Mouse (Mus musculus) thymus, postnatal 25 days (tissue): ENCODE data around the gene Mfsd11.
A peak's percentile ranks its signal among the peaks of the same experiment; 100 is the strongest.

Experiments
- DNase-seq: peaks from one replicate; pipeline ENCODE4 v3.0.0; 2022

Mfsd11 gene

DNA sequence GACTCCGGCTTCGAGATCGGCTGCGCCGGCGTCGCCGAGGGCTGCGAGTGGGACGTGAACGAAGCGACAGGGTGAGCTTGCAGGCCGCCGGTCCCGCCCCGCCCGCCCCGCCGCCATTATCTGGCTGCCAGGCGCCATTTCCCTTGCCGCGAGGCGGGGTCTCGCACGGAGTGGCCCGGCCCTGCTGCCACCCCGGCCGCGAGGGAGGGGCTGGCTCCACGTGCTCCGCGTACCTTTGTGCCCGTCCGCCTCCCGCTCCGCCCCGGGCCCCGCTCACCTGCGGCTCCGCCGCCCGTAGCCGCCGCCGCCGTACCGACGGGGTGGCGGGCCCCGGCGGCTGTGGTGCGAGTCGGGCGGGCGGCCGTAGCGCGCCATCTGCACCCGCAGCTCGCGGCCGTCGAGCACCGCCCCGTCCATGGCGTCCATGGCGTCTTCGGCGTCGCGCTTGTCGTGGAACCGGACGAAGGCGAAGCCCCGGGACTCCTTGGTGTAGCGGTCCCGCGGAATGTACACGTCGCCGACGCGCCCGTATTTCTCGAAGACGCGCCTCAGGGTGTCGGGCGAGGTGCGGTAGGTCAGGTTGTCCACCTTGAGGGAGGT is at the start of gene Mfsd11:
TSS of gene Mfsd11 (plus strand) at position 150 of the 600 bp plus-strand sequence.
- peak; percentile 85 for DNase-seq

DNA sequence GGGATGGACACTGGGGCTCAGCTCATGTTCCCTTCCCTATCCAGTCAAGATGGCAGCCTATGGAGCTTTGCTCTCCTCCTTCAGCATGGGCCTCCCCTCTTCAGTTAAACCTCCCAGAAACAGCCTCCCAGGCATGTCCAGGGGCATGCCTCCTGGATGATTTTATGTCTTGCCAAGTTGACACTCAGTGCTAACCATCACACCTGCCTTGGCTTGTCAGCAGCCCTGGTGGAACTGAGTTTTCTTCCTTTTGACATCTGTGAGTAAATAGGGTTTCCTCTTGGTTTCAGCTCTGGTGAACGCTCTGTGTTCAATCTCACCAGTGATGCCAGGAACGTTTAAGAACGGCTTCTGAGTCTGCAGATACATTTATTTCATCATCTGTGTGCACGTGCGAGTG is 49.5 kb upstream of the Mfsd11 start:
- no peak for DNase-seq

DNA sequence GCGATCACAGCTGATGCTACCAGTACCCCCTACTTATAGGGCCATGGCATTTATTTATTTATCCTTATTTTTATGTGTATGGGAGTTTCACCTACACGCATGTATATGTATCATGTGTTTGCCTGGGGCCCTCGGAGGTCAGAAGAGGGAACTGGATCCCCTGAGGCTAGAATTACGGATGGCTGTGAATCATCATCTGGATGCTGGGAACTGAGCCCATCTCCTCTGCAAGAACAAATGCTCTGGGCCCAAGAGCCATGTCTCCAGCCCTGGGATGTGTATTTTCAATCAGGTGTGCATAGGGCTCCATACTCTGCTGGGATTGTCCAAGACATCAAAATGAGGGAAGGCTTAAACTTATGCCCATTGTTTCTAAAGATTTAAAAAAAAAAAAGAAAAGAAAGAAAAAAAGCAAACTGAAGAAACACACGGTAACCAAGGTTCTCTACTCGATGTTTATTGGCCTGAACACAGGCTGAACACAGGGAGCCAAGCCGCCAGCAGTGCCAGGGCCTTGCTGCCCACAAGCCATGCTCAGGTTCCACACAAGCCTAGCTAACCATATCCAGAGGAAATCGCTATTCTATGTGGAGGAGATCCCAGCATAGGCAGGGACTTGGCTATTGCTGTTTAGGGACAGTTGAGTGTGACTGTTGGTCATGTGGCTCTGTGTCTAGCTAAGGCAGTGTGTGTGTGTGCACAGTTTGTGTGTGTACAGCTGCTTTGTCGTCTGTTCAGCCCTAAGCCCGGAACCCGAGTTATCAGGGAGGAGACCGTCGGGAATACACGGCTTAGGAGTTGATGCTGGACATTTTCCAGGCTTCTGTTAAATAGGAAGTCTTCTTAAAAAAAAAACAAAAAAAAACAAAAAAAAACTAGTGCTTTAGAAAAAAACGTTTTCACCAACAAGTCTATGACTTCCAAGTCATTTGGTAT is 45.8 kb upstream of the Mfsd11 start:
- no peak for DNase-seq

DNA sequence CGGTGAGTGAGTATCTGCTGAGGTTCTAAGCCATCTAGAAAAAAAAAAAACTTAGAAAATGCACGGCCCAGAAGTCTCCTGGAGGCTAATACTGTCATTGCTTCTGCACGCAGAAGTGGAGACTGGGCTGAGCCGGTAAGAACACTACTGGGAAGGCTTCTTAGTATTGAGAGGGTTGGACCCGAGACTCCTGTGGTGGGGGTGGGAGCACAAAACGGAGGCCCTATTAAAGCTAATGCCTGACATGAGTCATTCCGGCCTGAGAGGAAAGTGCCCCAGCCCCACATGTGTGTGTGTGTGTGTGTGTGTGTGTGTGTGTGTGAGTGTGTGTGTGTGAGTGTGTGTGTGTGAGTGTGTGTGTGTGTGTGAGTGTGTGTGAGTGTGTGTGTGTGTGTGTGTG is 45.1 kb upstream of the Mfsd11 start:
- DNase-seq: no peak

DNA sequence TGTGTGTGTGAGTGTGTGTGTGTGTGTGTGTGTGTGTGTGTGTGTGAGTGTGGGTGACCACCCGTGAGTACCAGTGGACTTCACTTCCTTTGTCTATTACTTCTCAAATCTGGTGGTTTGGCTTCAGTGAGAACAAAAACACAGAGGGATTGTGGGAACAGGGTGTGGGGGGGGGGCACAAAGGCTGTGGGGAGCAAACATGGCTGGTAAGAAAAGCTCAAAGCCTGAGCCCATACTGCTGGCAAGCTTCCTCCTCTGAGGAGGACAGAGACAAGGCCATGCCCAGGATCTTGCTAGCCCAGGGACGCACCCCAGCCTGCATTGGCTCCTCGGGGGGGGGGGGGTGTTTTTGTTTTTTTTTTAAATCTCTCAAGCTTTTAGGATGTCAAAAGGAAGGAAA is 44.7 kb upstream of the Mfsd11 start:
- DNase-seq: no peak

DNA sequence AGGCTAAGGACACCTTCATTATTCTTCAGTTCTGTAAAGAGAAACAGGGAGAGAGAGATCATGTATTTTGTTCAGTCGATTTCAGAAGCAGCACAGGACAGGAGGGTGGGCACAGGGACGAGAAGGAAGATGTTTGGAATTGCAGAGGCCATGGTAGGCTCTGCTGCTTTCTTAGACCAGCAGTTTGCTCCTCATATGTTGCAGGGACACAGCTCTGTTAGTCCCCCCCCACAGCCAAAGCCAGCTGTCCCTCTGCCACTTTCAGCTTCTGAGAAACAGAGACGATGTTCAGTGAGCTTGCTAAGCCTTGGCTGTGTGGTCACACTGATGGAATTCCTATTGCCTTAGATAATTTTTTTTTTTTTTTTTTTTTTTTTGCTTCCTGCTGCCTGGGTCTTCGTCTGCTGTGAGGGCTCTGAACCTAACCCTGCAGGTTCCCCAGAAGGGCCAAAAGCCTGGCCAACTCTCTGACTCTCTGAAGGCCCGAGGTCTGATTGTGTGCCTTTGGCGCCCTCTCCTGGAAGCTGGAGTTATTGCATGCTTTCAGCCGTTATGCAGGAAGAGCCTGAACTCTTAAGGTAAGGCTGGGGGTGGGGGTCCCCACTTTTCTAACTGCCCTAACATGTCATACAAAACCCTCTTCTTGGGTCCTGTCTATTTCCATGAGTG is 44.2 kb upstream of the Mfsd11 start:
- DNase-seq: peak; percentile 83

DNA sequence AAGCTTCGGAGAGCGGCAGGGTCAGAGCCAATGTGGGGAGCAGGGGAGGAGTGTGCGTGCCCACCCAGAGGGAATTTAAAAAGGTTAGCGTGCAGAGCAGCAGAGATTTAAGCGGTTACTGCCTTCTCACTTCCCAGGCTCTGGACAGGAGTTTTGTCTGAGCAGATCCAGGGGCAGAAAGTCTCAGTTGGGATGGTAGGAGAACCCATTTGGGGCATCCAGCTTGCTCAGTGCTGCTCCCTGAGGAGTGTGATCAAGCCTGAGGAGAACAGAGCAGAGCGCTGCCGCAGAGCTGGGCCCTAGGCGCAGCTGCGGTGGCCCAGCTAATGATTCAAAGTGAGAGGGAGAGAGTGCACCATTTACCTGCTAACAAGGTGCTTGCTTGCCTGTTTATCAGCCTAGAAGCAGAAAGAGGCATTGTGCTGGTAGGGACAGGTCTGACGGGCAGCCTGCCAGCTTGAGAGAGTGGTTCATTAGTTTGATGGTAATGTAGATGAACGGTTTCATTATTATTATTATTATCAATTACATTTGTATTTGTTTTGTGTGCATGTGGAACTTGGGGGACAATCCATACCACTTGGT is 43.3 kb upstream of the Mfsd11 start:
- no peak for DNase-seq

DNA sequence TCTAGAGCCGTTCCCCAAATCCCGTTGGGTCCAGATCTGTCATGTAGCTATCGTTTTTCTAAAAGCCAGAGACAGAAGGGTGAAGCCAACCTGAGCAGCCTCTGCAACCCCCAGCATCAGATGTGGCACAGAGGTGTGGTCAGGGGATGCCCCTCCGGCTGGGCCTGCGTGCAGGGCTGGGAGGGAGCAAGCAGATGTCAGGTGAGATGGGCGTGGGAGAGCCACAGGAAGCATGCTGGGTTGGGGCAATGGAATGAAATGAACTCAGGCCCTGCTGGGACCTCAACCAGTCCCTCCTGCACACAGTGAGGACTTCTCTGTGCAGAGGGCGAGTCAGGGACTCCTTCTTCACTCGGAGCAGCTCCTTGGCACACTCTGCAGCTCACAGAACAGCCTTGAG is 42.7 kb upstream of the Mfsd11 start:
- DNase-seq: no peak

DNA sequence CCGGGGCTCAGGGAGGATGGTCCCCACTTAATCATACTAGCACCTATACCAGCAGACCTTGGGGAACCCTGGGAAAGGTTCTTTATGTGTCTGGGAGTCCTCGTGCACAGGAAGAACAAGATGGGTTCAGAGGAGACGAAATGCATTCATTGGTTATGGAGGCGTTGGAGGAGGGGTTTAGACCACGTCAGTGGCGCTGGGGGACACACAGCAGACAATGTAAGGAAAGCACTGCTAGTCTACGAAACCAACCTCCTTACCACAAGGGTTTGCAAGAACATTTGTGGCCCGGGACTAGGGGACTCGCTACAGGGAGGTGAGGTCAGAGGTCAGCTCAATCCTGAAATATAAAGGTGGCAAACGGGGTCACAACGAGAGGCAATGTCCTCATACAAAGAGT is 41.7 kb upstream of the Mfsd11 start:
- no peak for DNase-seq

DNA sequence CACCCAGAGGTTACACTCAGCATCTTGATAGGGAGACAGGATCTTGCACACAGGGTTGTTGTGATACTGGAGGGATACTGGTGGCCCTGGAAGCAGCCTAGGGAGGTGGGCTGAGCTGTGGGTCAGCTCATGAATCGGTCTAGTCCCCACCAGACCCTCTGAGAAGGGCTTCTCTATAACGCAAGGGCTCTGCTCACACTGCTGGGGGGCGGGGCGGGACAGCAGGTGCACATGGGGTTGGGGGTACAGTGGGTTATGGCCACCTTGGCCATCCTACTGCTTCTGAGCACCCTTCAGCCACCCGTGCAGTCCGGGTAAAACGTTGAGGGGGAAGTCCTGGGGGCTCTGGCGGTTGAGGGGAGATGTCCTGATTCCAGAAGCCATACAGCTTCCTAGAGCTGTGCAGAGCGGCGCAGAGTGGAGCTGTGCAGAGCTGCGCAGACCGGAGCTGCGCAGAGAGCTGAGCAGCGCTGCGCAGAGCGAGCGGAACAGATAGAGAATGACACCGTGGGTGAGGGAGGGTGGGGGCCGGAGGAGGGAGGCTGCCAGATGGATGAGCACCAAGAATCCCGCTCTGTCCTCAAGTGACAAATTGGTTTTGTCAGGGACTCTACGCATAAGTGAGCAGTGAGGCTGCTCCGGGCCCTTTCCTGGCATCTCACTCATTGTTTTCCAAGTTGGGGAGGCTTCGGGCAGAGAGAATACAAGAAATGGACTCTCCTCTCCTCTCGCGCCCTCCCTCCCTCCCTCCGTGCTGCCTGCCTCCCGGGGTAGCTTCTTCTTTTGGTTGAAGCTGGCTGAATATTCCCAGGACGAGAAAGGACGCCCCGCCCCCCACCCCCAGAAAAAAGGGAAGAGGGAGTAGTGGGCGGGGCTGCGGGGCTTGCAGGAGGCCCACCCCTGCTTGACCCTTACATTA is 41.0 kb upstream of the Mfsd11 start:
- peak; percentile 55 for DNase-seq

DNA sequence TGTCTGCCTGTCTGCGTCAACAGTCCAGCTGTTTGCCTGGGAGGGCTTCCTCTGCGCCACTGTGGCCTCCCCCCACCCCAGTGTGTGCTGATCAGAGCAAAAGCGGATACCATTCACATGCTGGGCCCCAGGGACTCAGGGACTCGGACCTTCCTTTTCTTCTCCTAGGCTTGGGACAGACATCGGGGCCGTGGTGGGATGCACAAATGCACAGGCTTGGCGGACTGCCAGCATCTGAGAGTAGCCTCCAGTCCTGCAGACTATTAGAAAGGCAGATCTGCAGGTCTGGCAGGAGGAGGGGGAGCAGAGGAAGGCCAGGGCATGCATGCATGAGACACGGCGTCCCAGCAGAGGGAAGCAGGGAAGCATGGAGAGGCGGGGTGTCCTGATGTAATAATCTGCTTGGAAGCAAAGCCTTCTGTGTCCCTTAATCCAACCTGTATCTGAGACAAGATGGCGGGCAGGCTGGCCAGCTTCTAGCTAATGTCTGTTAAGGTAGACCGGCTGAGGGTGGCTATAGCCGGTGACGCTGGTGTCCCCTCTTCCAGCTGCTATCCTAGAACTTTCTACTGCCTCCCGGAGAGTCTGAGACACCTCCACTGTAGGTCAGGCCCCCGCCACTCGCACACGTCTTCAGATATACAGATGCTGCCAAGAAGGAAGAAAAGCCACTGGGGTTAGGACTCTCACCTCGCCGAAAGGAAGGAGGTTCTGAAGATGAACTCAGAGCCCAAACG is 39.3 kb upstream of the Mfsd11 start:
- no peak for DNase-seq

DNA sequence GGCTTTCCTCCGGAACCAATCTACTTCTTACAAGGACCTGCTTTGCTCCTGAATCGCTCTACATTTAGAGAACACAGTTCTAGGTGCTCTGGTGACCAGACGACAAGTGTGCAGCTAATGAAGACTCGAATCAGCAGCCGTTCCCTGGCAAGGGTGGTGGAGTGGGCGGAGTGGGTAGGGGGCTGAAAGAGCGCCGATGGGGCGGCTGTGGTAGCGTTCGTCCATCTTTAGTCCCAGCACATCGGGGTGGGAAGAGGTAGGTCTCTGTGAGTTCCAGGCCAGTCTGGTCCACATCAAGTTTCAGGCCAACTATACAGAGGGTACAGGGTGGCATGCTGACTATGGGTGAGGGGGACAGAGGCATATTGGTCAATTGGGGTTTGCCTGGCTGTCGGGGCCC is 38.6 kb upstream of the Mfsd11 start:
- DNase-seq: no peak

DNA sequence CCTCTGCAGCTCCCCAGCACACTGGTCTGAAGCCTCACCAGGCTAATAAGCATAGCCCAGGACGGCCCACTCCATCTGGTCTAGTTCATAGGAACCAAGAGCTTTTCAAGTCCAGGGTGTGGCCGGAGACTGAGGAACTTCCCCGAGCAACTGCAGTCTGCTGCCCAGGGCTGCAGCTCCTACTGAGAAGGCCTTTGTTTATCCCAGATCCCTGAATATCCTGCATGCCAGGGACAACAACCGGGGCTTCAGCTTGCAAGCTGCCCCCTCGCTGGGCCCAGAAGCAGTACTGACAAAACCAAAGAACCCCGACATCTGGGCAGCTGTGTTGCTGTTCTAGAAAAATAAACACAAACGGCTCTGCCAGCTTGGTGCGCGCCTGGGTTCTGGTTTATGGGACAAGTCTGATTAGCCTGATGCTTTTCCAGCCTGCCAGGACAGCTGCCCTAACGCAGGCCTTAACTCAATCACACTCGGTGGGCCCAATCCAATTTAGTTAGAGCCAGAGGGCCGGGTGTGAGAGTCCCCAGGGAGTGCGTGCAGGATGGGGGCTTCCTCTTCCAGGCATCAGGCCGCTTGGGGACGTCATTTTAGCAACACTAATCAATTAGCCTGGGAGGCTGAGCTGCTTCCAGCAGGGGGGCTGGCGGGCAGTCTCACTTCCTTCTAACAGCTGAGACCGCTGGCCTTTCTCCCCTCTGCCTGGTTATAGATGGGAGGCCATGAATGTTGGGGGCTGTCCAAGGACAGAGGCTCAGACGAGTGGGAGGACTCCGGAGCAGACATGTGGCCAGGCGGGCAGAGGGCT is 38.0 kb upstream of the Mfsd11 start:
- no peak for DNase-seq

DNA sequence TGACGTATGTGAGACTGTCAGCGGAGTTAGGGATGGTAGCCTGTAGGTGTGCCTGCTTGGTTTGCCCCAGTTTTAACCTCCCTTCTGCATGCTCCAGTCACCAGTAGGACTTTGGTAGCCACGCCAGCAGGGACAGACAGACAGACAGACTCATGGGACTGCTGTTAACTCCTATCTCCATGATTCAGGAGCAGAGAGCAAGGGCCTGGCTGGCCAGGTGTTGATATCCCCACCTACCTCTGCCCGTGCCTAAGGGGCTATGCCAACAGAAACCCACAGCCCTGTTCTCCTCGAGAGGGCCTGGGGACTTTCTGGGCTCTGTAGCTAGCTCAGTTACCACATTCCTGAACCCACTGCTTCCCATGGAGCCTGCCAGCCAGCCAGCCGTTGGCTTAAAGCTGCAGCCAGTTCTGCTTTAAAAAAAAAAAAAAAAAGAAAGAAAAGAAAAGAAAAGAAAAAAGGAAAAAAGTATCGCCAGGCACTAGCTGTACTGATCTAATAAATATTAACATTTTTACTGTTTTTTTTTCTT is 37.3 kb upstream of the Mfsd11 start:
- DNase-seq: no peak

DNA sequence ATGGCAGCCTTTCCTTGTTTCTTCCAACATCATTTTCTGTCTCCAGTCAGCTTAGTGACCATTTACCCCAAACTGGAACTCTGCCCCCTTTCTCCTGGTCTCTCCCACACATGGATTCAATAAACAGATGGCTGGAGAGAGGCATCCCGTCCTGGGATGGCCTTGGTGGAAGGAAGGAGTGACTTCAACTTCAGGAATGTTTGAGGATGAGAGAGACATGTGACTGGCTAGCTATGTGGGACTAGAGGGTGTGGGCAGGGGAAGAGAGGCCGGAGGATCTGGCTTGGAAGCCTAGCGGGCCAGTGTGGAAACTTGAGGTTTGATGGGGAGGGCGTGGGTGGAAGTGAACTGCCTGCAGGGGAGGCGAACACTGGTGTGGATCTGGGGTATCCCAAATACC is 35.5 kb upstream of the Mfsd11 start:
- DNase-seq: no peak

DNA sequence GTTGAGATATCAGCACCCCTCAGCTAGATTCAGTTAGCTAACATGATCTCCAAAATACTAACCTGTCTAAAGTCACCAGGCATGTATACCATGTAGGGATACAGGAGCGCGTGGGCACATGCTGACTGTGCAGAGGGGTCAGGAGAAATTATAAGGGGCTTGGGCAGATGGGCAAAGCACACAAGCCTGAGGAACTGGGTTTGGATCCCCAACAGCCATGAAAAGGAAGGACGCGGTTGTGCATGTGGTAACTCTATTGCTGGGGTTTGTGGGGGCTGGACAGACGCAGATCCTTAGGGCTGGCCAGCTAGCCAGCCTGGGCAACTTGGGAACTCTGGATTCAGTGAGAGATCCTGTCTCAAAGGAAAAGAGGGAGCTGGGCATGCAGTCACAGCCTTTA is 34.7 kb upstream of the Mfsd11 start:
- DNase-seq: no peak

DNA sequence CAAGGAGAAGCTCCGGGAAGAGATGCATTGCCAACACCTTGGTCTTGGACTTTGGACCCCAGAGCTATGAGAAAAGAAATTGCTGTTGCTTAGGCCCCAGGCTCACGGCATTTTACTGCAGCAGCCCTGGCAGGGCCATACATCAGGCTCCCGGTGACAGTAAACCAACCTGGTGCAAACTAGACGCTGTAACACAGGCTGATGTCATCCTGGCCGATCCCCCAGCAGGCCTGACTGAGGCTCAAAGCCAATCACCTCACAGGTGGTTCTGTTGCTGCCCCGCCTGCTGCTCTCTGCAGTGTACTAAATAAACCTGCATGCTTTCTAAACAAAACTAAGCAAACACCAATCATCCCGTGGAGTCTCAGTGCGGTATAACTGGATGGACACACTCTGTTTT is 33.5 kb upstream of the Mfsd11 start:
- no peak for DNase-seq

DNA sequence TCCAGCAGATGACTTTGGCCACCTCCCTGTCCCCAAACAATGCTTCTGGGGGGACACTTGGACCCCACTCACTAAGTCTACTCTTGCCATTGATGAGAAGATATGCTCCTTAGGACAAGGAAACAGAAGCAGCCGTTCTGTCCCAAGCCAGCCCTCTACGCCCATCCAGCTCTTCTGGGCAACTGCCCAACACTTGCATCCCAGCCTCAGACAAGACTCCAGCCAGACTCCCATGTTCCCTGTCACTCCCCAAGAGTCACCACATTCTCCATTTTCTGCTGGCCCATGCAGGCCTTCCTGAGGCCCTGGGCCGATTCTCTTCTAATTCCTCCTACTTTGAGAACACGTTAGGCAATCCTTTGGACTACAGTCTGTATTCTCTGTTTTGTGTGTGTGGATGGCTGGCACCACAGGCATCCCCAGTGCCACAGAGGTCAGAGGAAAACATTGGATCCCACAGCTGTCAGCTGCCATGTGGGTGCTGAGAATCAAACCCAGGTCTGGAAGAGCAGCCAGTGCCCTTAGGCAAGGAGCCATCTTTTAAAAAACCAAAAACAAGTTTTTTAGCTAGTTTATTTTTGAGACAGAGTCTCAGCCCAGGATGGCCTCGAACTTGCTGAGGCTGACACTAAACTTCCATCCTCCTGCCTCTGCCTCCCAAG is 32.2 kb upstream of the Mfsd11 start:
- DNase-seq: no peak

DNA sequence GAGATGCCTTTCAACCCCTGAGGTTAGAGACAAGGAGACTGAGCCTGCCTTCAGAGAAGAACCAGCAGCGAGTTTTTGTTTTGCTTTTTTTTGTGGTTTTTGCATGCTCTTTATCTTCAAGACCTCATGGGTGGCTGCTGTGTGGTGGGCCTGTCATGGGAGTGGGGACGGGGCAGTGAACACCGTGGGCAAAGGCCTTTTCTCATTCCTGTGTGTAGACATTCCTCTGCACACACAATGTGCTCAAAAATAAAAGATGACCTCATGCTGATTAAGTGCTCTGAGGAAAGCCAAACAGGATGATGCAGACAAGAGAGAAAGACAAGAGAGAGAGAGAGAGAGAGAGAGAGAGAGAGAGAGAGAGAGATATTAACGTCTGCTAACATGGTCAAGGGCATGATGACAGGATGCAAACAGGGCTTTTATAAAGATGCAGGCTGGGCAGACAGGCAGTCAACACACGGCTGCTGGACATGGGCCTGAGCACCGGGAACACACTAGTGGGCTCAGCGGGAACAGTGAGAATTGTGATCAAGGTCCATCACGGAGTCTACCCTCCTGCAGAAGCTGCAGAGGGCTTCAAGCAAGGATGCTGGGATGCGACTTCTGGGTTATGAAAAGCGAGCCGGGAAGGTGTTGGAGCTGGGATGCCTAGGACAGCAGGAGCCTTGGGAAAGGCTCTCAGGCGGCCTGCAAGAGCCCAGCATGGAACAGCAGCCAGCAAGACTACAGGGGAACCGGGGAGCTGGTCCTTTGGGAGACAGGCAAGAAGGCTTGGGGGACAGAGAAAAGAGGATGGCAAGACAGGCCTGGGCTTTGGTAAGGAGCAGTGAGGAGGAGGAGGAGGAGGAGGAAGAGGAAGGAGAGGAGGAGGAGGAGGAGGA is 30.9 kb upstream of the Mfsd11 start:
- DNase-seq: no peak
